Mouse (Mus musculus) regulatory T cell (primary cell): ENCODE results near the gene Spen.

Experiments
- in situ Hi-C: fragments of 300-600 bp; cut with MboI, MseI; formaldehyde crosslinking; loops from one replicate; pipeline ENCODE4 v1.15.1; 2025; ENCODE audit warnings: high pct_unique_total_duplicates

Gene Spen

GRCm38 (mm10) chr4:141538408-141539212, at the start of gene Spen:
Spen (minus strand) TSS chr4:141538597.
- in situ Hi-C loops = no loop called here

DNA sequence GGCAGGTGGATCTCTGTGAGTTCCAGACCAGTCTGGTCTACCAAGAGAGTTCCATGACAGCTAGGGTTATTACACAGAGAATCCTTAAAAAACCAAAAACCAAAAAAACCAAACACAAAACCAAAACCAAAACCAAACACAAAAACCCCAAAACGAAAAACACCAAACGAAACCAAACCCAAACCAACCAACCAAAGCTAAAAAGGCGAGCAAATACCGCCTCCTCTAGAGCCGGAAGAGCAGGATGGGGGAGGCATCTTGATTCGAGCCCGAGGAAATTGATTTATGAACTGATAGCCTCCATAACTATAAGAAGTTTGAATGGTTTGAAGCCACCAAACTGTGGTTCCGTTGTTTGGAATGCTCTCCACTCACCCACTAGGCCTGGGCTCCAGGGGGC, 45.5 kb upstream of the Spen start:
- in situ Hi-C loops = no loop called here

DNA sequence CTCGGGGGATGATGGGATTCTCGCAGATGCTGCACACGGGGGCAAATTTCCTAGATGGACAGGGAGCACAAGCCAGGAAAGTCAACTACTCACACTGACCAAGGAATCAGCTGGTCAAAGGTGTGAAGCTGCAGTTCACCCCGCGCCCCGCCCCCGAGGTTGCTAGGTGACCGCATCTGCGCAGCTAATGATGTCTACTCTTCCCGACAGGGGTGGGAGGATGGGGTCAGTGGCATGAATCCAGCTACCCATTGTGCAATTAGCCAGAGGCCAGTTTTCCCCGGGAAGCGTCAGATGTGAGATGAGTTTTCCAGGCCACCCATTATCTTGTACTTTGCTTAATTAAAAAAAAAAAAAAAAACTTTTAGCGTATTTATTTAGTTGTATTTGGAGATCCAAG, 42.7 kb upstream of the Spen start:
- in situ Hi-C loops = no loop called here

DNA sequence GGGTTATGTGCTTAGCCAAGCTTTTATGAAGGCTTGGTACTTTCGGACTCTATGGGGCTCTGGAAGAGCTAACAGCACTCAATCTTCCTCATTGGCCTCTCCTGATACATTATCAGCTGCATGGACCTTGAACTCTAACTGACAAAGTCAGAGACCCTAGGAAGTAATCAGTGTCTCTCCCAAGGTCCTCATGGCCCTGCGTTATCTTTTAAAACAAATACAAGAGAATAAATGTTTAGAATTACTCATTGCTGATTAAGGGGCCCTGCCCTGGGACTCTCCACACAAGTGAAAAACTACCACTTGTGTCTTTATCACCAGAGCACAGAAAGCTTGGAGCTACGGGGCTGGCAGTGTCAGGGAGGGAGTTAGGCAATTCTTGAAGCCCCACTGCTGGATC, 40.4 kb upstream of the Spen start:
- in situ Hi-C loops = no loop called here

DNA sequence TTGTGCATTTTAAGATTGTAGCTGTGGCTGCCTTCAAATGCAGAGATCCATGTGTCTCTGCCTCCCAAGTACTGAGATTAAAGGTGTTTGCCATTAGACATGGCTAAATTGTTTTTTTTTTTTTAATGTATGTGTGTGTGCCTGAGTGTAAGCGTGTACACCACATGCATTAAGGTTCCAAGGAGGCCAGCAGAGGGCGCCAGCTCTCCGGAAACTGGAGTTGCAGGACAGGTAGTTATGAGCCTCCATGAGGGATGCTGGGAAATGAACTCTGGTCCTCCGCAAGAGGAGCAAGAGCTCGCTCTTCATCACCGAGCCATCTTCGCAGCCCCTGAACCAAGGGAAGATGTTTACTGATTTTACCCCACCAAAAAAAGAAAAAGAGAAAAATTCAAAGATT, 38.5 kb upstream of the Spen start:
- in situ Hi-C loops = no loop called here

DNA sequence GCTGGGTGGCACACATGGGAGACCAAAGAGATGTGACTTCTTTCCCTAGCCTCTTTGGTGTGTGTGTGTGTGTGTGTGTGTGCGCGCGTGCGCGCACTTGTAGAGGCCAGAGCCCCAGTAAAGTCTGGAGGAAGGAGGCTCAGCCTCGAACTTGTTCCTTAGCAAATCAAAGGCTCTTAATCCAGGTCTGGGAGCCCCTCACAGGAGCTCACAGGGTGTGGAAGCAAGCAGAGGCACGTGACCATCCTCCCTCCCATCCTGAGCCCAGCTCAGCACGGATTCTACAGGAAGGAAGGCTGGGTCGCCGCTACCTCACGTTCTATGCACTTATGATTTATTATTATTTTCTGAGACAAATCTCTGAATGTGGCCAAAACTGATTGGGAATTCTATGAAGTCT, 38.0 kb upstream of the Spen start:
- in situ Hi-C loops = no loop called here

GRCm38 (mm10) chr4:141574789-141575702, 36.6 kb upstream of the Spen start:
- in situ Hi-C loops = loop anchor here (5.0 kb wide), 1 partner anchor 168 kb away; no protein-coding TSS in a partner anchor

DNA sequence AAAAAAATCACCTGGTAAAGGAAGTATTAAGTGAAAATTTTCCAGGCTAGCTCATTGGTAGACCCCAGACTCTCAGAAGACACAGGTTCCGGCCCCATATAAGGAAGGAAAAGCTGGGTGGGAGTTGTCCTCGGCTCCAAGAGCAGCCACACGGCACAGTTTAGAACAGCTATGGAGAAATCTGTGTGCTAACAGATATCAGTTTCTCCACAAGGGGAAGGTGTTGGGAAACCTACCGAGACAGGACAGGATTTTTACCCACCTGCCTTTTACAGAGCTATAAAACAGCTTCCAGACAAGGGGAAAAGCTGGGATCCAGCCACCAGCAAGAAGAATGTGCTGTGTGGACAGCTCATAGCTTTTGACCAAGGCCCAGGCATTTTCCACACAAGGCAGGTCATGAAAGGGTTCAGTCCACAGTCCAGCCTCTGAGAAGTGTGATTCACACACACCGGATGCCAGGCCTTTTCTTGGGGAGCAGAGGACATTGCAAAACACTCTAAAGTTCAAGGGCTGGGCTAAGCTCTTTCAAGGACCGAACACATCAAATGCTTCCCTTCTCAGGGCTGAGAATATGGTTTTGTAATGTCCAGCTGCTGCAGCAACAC, 35.1 kb upstream of the Spen start:
- in situ Hi-C loops = loop anchor here (5.0 kb wide), 1 partner anchor 166 kb away; no protein-coding TSS in a partner anchor

- in situ Hi-C loops = loop anchor here (5.0 kb wide), 1 partner anchor 166 kb away; no protein-coding TSS in a partner anchor
Measured at GRCm38 (mm10) chr4:141572668-141573358, 34.4 kb upstream of the Spen start.

- in situ Hi-C loops = loop anchor here (5.0 kb wide), 1 partner anchor 165 kb away; no protein-coding TSS in a partner anchor
Measured at GRCm38 (mm10) chr4:141571934-141572333, 33.5 kb upstream of the Spen start.

GRCm38 (mm10) chr4:141571337-141571739, 32.9 kb upstream of the Spen start:
- in situ Hi-C loops = loop anchor here (5.0 kb wide), 1 partner anchor 164 kb away; no protein-coding TSS in a partner anchor

DNA sequence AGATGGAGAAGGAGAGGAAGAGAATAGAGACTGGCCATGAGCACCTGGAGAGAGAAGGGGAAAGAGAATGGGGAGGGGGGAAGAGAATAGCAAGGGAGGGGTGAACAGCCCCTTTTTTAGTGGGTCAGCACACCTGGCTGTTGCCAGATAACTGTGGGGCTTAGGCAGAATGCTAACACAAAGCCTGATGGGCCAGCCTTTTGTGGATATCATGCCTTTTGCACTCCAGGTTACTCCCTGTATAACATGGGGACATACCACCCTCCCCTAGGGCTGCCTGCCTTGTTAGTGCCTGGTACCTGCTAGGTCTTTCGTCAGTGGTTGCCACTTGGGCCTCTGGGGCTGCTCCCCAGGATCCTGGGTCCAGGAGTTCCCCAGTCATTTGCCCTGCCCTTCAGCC, 32.4 kb upstream of the Spen start:
- in situ Hi-C loops = loop anchor here (5.0 kb wide), 1 partner anchor 164 kb away; no protein-coding TSS in a partner anchor

DNA sequence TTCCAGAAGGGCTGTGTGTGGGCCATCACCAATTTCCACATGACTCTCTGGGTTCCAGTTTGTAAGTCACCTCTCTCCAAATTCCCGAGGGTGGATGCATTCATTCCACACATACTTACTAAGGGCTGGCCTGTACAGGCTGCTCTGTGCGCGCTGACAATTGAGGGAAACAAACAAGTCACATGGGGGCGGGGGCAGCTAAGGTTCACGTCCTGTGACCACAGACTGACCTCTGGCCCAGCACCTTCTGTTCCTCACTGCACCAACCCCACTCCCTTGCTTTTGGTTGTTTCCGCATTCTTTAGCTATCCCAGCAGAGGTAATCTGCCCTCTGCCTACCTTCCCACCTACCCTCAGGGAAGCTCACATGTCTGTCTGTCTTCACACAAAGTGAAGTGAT, 31.6 kb upstream of the Spen start:
- in situ Hi-C loops = loop anchor here (5.0 kb wide), 1 partner anchor 163 kb away; no protein-coding TSS in a partner anchor

DNA sequence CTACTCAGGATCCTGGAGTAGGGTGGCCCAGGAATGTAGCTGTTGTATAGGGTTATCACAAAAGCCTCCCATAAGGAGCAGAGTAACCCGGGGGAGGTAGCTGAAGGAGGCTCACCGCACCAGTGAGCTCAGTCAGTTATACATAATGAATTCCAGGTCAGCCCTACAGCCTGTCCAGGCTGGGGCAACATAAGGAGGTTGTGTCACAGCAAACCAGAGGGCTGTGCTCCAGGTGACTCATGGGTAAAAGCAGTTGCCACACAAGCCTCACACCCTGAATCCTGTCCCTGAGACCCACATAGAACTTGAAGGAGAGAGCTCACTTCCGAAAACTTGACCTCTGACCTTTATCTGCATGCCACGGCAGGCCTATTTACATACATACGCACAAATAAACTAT, 30.6 kb upstream of the Spen start:
- in situ Hi-C loops = loop anchor here (5.0 kb wide), 1 partner anchor 42 kb away; no protein-coding TSS in a partner anchor

GRCm38 (mm10) chr4:141567174-141567573, 28.8 kb upstream of the Spen start:
- in situ Hi-C loops = loop anchor here (5.0 kb wide), 1 partner anchor 40 kb away; no protein-coding TSS in a partner anchor

- in situ Hi-C loops = loop anchor here (5.0 kb wide), 1 partner anchor 39 kb away; no protein-coding TSS in a partner anchor
Measured at GRCm38 (mm10) chr4:141566187-141566586, 27.8 kb upstream of the Spen start.

DNA sequence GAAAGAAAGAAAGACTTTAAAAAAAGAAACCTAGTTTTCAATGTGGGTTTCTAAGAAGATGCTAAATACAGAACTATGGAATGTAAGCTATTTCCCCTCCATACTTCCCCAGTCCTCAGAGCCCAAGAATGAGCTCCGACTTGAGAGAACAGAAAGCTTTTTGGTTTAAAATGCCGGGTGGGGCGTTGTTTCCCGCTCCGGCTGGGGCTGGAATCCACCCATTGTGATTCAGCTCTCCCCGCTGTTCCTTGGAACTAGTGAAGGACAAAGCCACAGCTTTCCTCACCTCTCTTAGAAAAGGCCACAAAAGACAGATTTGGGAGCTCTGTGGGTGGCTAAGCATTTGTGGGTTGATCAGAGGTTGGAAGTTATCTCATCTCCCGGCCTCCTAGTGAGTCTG, 26.9 kb upstream of the Spen start:
- in situ Hi-C loops = loop anchor here (5.0 kb wide), 1 partner anchor 38 kb away; no protein-coding TSS in a partner anchor

- in situ Hi-C loops = loop anchor here (5.0 kb wide), 1 partner anchor 37 kb away; no protein-coding TSS in a partner anchor
Measured at GRCm38 (mm10) chr4:141564660-141565059, 26.3 kb upstream of the Spen start.

DNA sequence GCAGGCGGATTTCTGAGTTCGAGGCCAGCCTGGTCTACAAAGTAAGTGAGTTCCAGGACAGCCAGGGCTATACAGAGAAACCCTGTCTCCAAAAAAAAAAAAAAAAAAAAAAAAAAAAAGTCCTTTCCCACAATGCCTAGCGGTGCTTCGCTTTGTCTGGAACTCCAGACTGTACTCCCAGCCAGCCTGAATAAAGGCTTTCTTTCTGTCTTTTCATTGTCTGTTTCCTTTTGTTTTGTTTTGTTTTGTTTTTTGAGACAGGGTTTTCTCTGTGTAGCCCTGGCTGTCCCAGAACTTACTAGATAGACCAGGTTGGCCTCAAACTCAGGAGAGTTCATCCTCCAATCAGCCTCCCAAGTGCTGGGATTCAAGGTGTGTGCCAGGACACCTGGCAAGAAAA, 25.8 kb upstream of the Spen start:
- in situ Hi-C loops = no loop called here

GRCm38 (mm10) chr4:141562281-141562680, 23.9 kb upstream of the Spen start:
- in situ Hi-C loops = no loop called here
